Mouse (Mus musculus): ENCODE measurements at regions not wholly inside any gene's neighbourhood (a gene's known extent, or its start where the extent isn't known, plus 50 kb on each side); places are given as distances from the start of the nearest gene placed in this dataset.

DNA sequence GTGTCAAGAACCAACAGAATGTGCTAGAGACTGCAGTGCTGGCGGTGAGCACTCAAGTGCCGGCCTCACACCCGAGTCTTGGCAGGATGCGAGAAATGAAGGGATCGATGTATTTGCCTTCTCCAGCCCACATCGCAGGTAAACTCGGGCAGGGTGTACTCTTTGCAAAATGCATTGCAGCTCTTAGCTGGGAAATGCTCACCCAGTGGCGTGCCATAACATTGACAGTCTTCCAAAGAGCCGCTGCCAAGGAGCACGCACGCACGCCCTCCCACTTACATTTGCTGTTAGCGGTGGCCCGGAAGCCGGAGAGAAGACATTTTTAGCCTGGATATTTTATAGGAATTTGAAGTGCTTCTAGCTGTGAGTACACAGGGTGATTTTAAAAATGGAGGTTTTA is 358.9 kb downstream of the Prdm2 start:
- no peak for TF ChIP-seq CTCF (IDR thresholded peaks at IDR 0.05; ENCODE audit: low read depth)
- no peak for TF ChIP-seq EP300 (IDR thresholded peaks at IDR 0.05; ENCODE audit: low read depth)

Measured in liver, embryonic 14.5 days (tissue).